Mouse (Mus musculus) spleen, embryonic (tissue): ENCODE results near the gene Ddx19b.

ENCODE experiments used
- CTCF ChIA-PET: fragments of 350-600 bp; sonication (Branson Sonifier 250); formaldehyde crosslinking; loops from one replicate; lab custom pipeline; 2022; lab: Charles Lee

Ddx19b gene

GRCm38 (mm10) chr8:110966586-110966985 is 65.0 kb downstream of the Ddx19b start:
- CTCF ChIA-PET, result no interaction called here

GRCm38 (mm10) chr8:110965594-110965993 is 66.0 kb downstream of the Ddx19b start:
- CTCF ChIA-PET, result no interaction called here

GRCm38 (mm10) chr8:110964666-110965065 is 66.9 kb downstream of the Ddx19b start:
- CTCF ChIA-PET, result no interaction called here

GRCm38 (mm10) chr8:110963051-110963450 is 68.5 kb downstream of the Ddx19b start:
- CTCF ChIA-PET, result no interaction called here

- CTCF ChIA-PET, result no interaction called here
Observed at GRCm38 (mm10) chr8:110959906-110960305, 71.6 kb downstream of the Ddx19b start.

- CTCF ChIA-PET, result no interaction called here
Observed at GRCm38 (mm10) chr8:110959071-110959780, 72.3 kb downstream of the Ddx19b start.

GRCm38 (mm10) chr8:110958553-110958952 is 73.0 kb downstream of the Ddx19b start:
- CTCF ChIA-PET, result interaction anchor here (0.6 kb wide), 1 partner anchor 65 kb away, joined by 3 read pairs; no protein-coding TSS in a partner anchor

- CTCF ChIA-PET, result interaction anchor here (0.6 kb wide), 1 partner anchor 65 kb away, joined by 3 read pairs; no protein-coding TSS in a partner anchor
Observed at GRCm38 (mm10) chr8:110958135-110958534, 73.4 kb downstream of the Ddx19b start.

- CTCF ChIA-PET, result no interaction called here
Observed at GRCm38 (mm10) chr8:110957471-110957870, 74.1 kb downstream of the Ddx19b start.

GRCm38 (mm10) chr8:110956619-110957450 is 74.7 kb downstream of the Ddx19b start:
- CTCF ChIA-PET, result no interaction called here

GRCm38 (mm10) chr8:110954776-110955175 is 76.8 kb downstream of the Ddx19b start:
- CTCF ChIA-PET, result no interaction called here
